Mouse (Mus musculus): Measurements from ENCODE around the gene Ctu2. TPM values are rescaled to one million over a fixed set of nuclear protein-coding genes. Genes with fewer than 3 reads are reported as not detected.
A peak's percentile ranks its signal among the peaks of the same experiment; 100 is the strongest.

Ctu2 gene
- total and polyA plus RNA-seq, 3 experiments = 23.8 to 63.1 (median 40.4) TPM

DNA sequence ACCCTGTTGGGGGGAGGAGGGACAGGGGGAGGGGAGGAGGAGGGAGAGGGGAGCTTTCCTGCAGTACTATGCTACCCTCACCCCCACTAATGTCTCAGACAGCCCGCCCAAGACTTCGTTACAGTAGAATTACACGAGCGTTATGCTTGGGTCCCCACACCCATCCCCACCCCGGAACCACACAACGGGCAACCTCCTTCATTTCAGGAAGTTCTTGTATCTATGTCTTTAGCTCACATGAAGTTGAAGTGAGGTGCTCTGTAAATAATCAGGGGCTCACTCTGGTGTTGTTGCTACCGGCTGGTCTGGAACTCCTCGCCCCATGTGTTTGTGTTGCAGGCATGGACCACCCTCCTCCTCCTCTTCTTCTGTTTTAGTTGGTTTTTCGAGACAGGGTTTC, 47.8 kb upstream of the Ctu2 start:
- Histone ChIP-seq H3K9ac (ENCODE audit: insufficient read depth, low read depth) (no peak overlapping the region), H3K4me1 (ENCODE audit: control insufficient read depth in 1 of 2, insufficient read depth in 2 of 2) (peaks cover 29 to 63% of the 10 kb centered on the region in 2 experiments), H3K9me3 (replicated peaks; ENCODE audit: low read length) (no peaks in the 10 kb centered on the region), H3K27me3 (replicated peaks) (no peaks in the 10 kb centered on the region), H3K79me2 (replicated peaks; ENCODE audit: control insufficient read depth, extremely low read depth, insufficient read depth, poor library complexity, severe bottlenecking) (peaks cover 44% of the 10 kb centered on the region), H3K27ac (ENCODE audit: insufficient read depth, low read depth) (no peak overlapping the region), H3K4me2 (ENCODE audit: insufficient read depth, low read depth, poor library complexity, severe bottlenecking) (no peak overlapping the region), H3K36me3 (replicated peaks in 1 of 2; ENCODE audit: control insufficient read depth in 1 of 2, insufficient read depth in 1 of 2, low read length in 1 of 2) (peaks cover 51 to 67% of the 10 kb centered on the region in 2 experiments), H3K4me3 (replicated peaks in 1 of 3; ENCODE audit: low read depth in 2 of 3, low read length in 2 of 3, poor library complexity in 1 of 3) (peak overlapping the region in 1 of 3 experiments; percentile 85)
- no peak for DNase-seq (ENCODE audit: extremely low read depth)
- TF ChIP-seq ZNF384 (IDR thresholded peaks at IDR 0.05; ENCODE audit: low read depth, low read length) (no peak), JUN (IDR thresholded peaks at IDR 0.05; ENCODE audit: insufficient read depth, low read depth, low read length) (no peak), CTCF (conservative IDR thresholded peaks at IDR 0.05 in 1 of 2, IDR thresholded peaks at IDR 0.05 in 1 of 2; ENCODE audit: low read depth in 2 of 2, low read length in 2 of 2) (no peak), RAD21 (IDR thresholded peaks at IDR 0.05; ENCODE audit: low read depth, low read length) (no peak), SIN3A (IDR thresholded peaks at IDR 0.05; ENCODE audit: low read length) (no peak), MAFK (IDR thresholded peaks at IDR 0.05; ENCODE audit: insufficient replicate concordance, low read length) (no peak)
- in situ Hi-C loops (cut with MboI; ENCODE audit: low pct_ligation_motif_present, low pct_unique_long_range_greater_than_20kb, low sequenced_read_pairs) = loop anchor here (25.0 kb wide), 1 partner anchor 841 kb away; the partner anchor contains the start of genes Fbxo31 and Map1lc3b
- dilution Hi-C loops (cut with MboI; ENCODE audit: extremely low pct_ligation_motif_present, extremely low pct_unique_long_range_greater_than_20kb, low sequenced_read_pairs) = no loop called here

DNA sequence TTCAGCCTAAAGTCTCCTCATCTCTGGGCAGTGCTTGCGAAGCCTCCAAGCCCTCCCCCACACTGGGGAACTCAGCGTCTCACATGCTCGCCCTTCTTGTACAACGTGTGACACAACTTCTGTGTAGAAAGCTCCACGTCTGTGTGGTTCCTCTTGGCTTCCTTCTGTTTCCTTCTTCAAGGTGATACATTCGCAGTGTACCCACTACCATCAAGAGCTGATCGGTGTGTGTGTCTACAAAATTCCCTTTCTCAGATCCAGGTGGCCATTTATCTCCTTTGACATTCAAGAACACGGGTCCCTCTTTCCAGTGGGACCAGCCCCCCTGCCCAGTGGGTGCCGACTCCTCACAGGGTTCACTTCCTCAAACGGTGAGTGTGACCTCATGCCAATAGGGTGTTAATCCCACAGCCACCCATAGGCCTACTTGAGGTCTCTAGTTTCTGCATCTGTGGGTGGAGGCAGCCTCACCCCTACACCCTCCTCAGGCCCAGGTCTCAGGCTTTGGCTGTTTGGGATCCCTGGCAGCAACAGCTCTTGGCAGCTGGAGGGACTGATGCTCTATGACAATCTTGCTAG, 45.8 kb upstream of the Ctu2 start:
- Histone ChIP-seq H3K9ac (ENCODE audit: insufficient read depth, low read depth) (peak overlapping the region; percentile 93), H3K27me3 (replicated peaks) (no peaks in the 10 kb centered on the region), H3K4me2 (ENCODE audit: insufficient read depth, low read depth, poor library complexity, severe bottlenecking) (peak overlapping the region; percentile 92), H3K79me2 (replicated peaks; ENCODE audit: control insufficient read depth, extremely low read depth, insufficient read depth, poor library complexity, severe bottlenecking) (peaks cover 44% of the 10 kb centered on the region), H3K4me3 (replicated peaks in 1 of 3; ENCODE audit: low read depth in 2 of 3, low read length in 2 of 3, poor library complexity in 1 of 3) (peak overlapping the region; percentile 43 to 85 (median 48)), H3K36me3 (replicated peaks in 1 of 2; ENCODE audit: control insufficient read depth in 1 of 2, insufficient read depth in 1 of 2, low read length in 1 of 2) (peaks cover 35 to 63% of the 10 kb centered on the region in 2 experiments), H3K27ac (ENCODE audit: insufficient read depth, low read depth) (peak overlapping the region; percentile 98), H3K9me3 (replicated peaks; ENCODE audit: low read length) (no peaks in the 10 kb centered on the region), H3K4me1 (ENCODE audit: control insufficient read depth in 1 of 2, insufficient read depth in 2 of 2) (peaks cover 41 to 61% of the 10 kb centered on the region in 2 experiments)
- dilution Hi-C loops (cut with MboI; ENCODE audit: extremely low pct_ligation_motif_present, extremely low pct_unique_long_range_greater_than_20kb, low sequenced_read_pairs) = no loop called here
- DNase-seq (ENCODE audit: extremely low read depth) = peak; percentile 91
- in situ Hi-C loops (cut with MboI; ENCODE audit: low pct_ligation_motif_present, low pct_unique_long_range_greater_than_20kb, low sequenced_read_pairs) = loop anchor here (25.0 kb wide), 1 partner anchor 843 kb away; the partner anchor contains the start of genes Fbxo31 and Map1lc3b
- TF ChIP-seq NELFE (IDR thresholded peaks at IDR 0.05; ENCODE audit: low read depth, low read length) (no peak; the same call in 1 of the 2 replicates), POLR2AphosphoS2 (IDR thresholded peaks at IDR 0.05; ENCODE audit: low read depth, low read length) (peak; percentile 92), ZKSCAN1 (IDR thresholded peaks at IDR 0.05; ENCODE audit: borderline replicate concordance, low read depth, low read length) (no peak), EP300 (IDR thresholded peaks at IDR 0.05; ENCODE audit: low read length) (peak; percentile 69), MEF2A (IDR thresholded peaks at IDR 0.05; ENCODE audit: borderline replicate concordance, low read depth, low read length) (peak; percentile 27; the same call in 1 of the 2 replicates), MXI1 (IDR thresholded peaks at IDR 0.05; ENCODE audit: low read depth, low read length) (peak; percentile 74), UBTF (IDR thresholded peaks at IDR 0.05; ENCODE audit: low read depth, low read length) (0 out of 2 replicates have a peak, but pooled peaks have one; percentile 53), MAX (IDR thresholded peaks at IDR 0.05; ENCODE audit: low read length) (peak; percentile 83), RCOR1 (conservative IDR thresholded peaks at IDR 0.05; ENCODE audit: low read depth, low read length) (peak; percentile 72; the same call in 1 of the 2 replicates), NRF1 (IDR thresholded peaks at IDR 0.05; ENCODE audit: low read depth, low read length) (peak; percentile 38; the same call in 1 of the 2 replicates), JUND (conservative IDR thresholded peaks at IDR 0.05; ENCODE audit: low read depth, low read length) (0 out of 2 replicates have a peak, but pooled peaks have one; percentile 12), TCF12 (IDR thresholded peaks at IDR 0.05; ENCODE audit: low read depth, low read length) (peak; percentile 55; the same call in 1 of the 2 replicates), MYC (IDR thresholded peaks at IDR 0.05; ENCODE audit: low read depth, low read length) (peak; percentile 83), TBP (conservative IDR thresholded peaks at IDR 0.05; ENCODE audit: low read depth, low read length) (peak; percentile 45; the same call in 1 of the 2 replicates), ZC3H11A (IDR thresholded peaks at IDR 0.05; ENCODE audit: low read depth, low read length) (no peak), E2F4 (IDR thresholded peaks at IDR 0.05; ENCODE audit: insufficient replicate concordance, low read depth, low read length) (no peak), JUN (IDR thresholded peaks at IDR 0.05; ENCODE audit: insufficient read depth, low read depth, low read length) (peak; percentile 20), ETS1 (conservative IDR thresholded peaks at IDR 0.05; ENCODE audit: low read depth, low read length) (peak; percentile 79), MAZ (IDR thresholded peaks at IDR 0.05; ENCODE audit: low read depth, low read length) (peak; percentile 38; the same call in 1 of the 2 replicates), ELF1 (IDR thresholded peaks at IDR 0.05; ENCODE audit: low read depth, low read length) (peak; percentile 62), PAX5 (IDR thresholded peaks at IDR 0.05; ENCODE audit: low read length) (no peak), SIN3A (IDR thresholded peaks at IDR 0.05; ENCODE audit: low read length) (peak; percentile 83), USF1 (IDR thresholded peaks at IDR 0.05; ENCODE audit: low read depth, low read length) (no peak), ZNF384 (IDR thresholded peaks at IDR 0.05; ENCODE audit: low read depth, low read length) (no peak), KAT2A (IDR thresholded peaks at IDR 0.05; ENCODE audit: insufficient replicate concordance, low read length) (0 out of 2 replicates have a peak, but pooled peaks have one; percentile 19), POLR2A (IDR thresholded peaks at IDR 0.05; ENCODE audit: low read depth, low read length) (peak; percentile 43), IRF4 (IDR thresholded peaks at IDR 0.05; ENCODE audit: low read depth, low read length) (peak; percentile 87)

All from CH12.LX (cell line).